Comparison of ENCODE assay signal across 8 mouse cellular contexts in genomic region chr9:21167140-21168097, GRCm38 (mm10). TPM values are rescaled to one million over a fixed set of nuclear protein-coding genes. Genes with fewer than 3 reads are reported as not detected.
DNase-seq lines count a peak whose midpoint lies in the region; ATAC-seq and TF ChIP-seq lines count a peak whose summit lies in the region.

No protein-coding gene starts in this region.

- H3K36me3 ChIP-seq in forebrain, embryonic 16.5 days (ENCODE audit: control insufficient read depth, insufficient read depth): no peaks in the 10 kb centered on the region
- no peaks in the 10 kb centered on the region for H3K36me3 ChIP-seq in kidney, embryonic 14.5 days (ENCODE audit: control insufficient read depth, insufficient read depth, low read length)

- intact Hi-C loops in gastrocnemius, postnatal 36 days (cut with DNase I): no loop called here

- ATAC-seq in forebrain, embryonic 16.5 days: no peak
- ATAC-seq in kidney, embryonic 14.5 days (ENCODE audit: low FRiP score, low TSS enrichment): no peak

- H3K4me2 ChIP-seq in forebrain, embryonic 16.5 days (ENCODE audit: low read length): no peak overlapping the region
- peak overlapping the region; percentile 48 for H3K4me2 ChIP-seq in kidney, embryonic 14.5 days (replicated peaks; ENCODE audit: low read depth, low read length)

- 71% methylated on average over 10 of the region's 10 CpGs for WGBS in forebrain, embryonic 16.5 days
- 44% methylated on average over 10 of the region's 10 CpGs for WGBS in kidney, embryonic 14.5 days

- no peak for DNase-seq in layer of hippocampus, adult 2 months (ENCODE audit: low spot score in 2 of 2)
- DNase-seq in layer of hippocampus, adult 18-20 months (ENCODE audit: low spot score in 2 of 2): no peak
- DNase-seq in lung, postnatal 25 days (ENCODE audit: low spot score): peak; percentile 51
- peak; percentile 61 for DNase-seq in thymus, postnatal 4 days
- no peak for DNase-seq in gastrocnemius, postnatal 36 days
- DNase-seq in layer of hippocampus, postnatal 10 days (ENCODE audit: low spot score in 2 of 2): no peak

- peak overlapping the region; percentile 96 for H3K27ac ChIP-seq in layer of hippocampus, adult 2 months
- 0 out of 2 replicates have a peak overlapping the region, but pooled peaks have one; percentile 13 for H3K27ac ChIP-seq in forebrain, embryonic 16.5 days (ENCODE audit: low read length)
- H3K27ac ChIP-seq in kidney, embryonic 14.5 days (ENCODE audit: low read depth, low read length): peak overlapping the region; percentile 89

- H3K4me3 ChIP-seq in layer of hippocampus, adult 2 months: peak overlapping the region; percentile 80
- no peak overlapping the region for H3K4me3 ChIP-seq in forebrain, embryonic 16.5 days (replicated peaks; ENCODE audit: low read length)
- peak overlapping the region; percentile 29 for H3K4me3 ChIP-seq in kidney, embryonic 14.5 days (ENCODE audit: low read length)

- TF ChIP-seq CTCF in layer of hippocampus, adult 2 months (conservative IDR thresholded peaks at IDR 0.05): no peak

- H3K4me1 ChIP-seq in forebrain, embryonic 16.5 days (replicated peaks; ENCODE audit: control insufficient read depth, insufficient read depth, low read length): peaks cover 28% of the 10 kb centered on the region
- peaks cover 39% of the 10 kb centered on the region for H3K4me1 ChIP-seq in kidney, embryonic 14.5 days (ENCODE audit: control insufficient read depth, insufficient read depth, low read length)

- H3K9me3 ChIP-seq in forebrain, embryonic 16.5 days (ENCODE audit: control insufficient read depth, low read length): no peaks in the 10 kb centered on the region
- no peaks in the 10 kb centered on the region for H3K9me3 ChIP-seq in kidney, embryonic 14.5 days (ENCODE audit: control insufficient read depth, low read length)

- peaks cover 41% of the 10 kb centered on the region for H3K27me3 ChIP-seq in forebrain, embryonic 16.5 days (replicated peaks; ENCODE audit: control insufficient read depth, insufficient read depth, low read length)
- H3K27me3 ChIP-seq in kidney, embryonic 14.5 days (ENCODE audit: control insufficient read depth, insufficient read depth, low read length): peaks cover 33% of the 10 kb centered on the region

- no peak overlapping the region for H3K9ac ChIP-seq in forebrain, embryonic 16.5 days (replicated peaks; ENCODE audit: low read depth, low read length)
- peak overlapping the region; percentile 40; the same call in 1 of the 2 replicates for H3K9ac ChIP-seq in kidney, embryonic 14.5 days (ENCODE audit: low read depth, low read length)

RNA-seq across cellular contexts. Expression of gene Pde4a, which starts 1.9 kb away (rescaled TPM):
- 10 to 100 TPM; 86.6 to 89.3 TPM for total RNA-seq in layer of hippocampus, adult 2 months (2021)
- total RNA-seq in layer of hippocampus, adult 18-20 months (2021): 10 to 100 TPM; 83.4 to 86.6 TPM
- 24.9 and 32.0 TPM in 2 replicates for polyA plus RNA-seq in forebrain, embryonic 16.5 days (2015; fragmentation: Nextera tagmentation; extraction: Ambion mirVana)
- polyA plus RNA-seq in kidney, embryonic 14.5 days (2014; fragmentation: Nextera tagmentation; extraction: Ambion mirVana): 13.7 and 14.0 TPM in 2 replicates
- total RNA-seq in gastrocnemius, postnatal 36 days (2021): 10 to 100 TPM; 42.2 to 53.9 TPM
- total RNA-seq in layer of hippocampus, postnatal 10 days (2021): 10 to 100 TPM; 58.9 to 59.5 TPM

RNA-seq across cellular contexts. Expression of gene Cdc37, which starts 17.6 kb away (rescaled TPM):
- total RNA-seq in layer of hippocampus, adult 2 months (2021): 100 to 1,000 TPM; 144 to 150 TPM
- 100 to 1,000 TPM; 163 TPM for total RNA-seq in layer of hippocampus, adult 18-20 months (2021)
- 213 and 234 TPM in 2 replicates for polyA plus RNA-seq in forebrain, embryonic 16.5 days (2015; fragmentation: Nextera tagmentation; extraction: Ambion mirVana)
- polyA plus RNA-seq in kidney, embryonic 14.5 days (2014; fragmentation: Nextera tagmentation; extraction: Ambion mirVana): 366 and 377 TPM in 2 replicates
- total RNA-seq in gastrocnemius, postnatal 36 days (2021): 100 to 1,000 TPM; 123 to 126 TPM
- 100 to 1,000 TPM; 136 to 139 TPM for total RNA-seq in layer of hippocampus, postnatal 10 days (2021)

RNA-seq across cellular contexts. Expression of gene Tyk2, which starts 36.4 kb away (rescaled TPM):
- total RNA-seq in layer of hippocampus, adult 2 months (2021): 10 to 100 TPM; 16.8 to 21.5 TPM
- total RNA-seq in layer of hippocampus, adult 18-20 months (2021): 10 to 100 TPM; 13.5 to 15.3 TPM
- 10.4 and 13.7 TPM in 2 replicates for polyA plus RNA-seq in forebrain, embryonic 16.5 days (2015; fragmentation: Nextera tagmentation; extraction: Ambion mirVana)
- 5.6 and 8.7 TPM in 2 replicates for polyA plus RNA-seq in kidney, embryonic 14.5 days (2014; fragmentation: Nextera tagmentation; extraction: Ambion mirVana)
- total RNA-seq in gastrocnemius, postnatal 36 days (2021): 1 to 10 TPM; 4.2 to 4.4 TPM
- 10 to 100 TPM; 12.7 to 14.0 TPM for total RNA-seq in layer of hippocampus, postnatal 10 days (2021)

Comparison
In these comparisons a context has a peak if more than half of its experiments do, and no peak if none do; other contexts are left out.
1. DNase-seq: peak in lung, postnatal 25 days (single experiment) and thymus, postnatal 4 days (single experiment); none in layer of hippocampus, adult 2 months (0 of 2), layer of hippocampus, adult 18-20 months (0 of 2), gastrocnemius, postnatal 36 days (0 of 2) and layer of hippocampus, postnatal 10 days (0 of 2).
2. H3K27ac ChIP-seq: peak in every context shown above with its lines; median percentile 96 in layer of hippocampus, adult 2 months; 89 in kidney, embryonic 14.5 days; 13 in forebrain, embryonic 16.5 days.